Mouse (Mus musculus): ENCODE measurements around the gene Itgal.
A peak's percentile ranks its signal among the peaks of the same experiment; 100 is the strongest.
"Not testable (repeated sequence)": the region's sequence is repeated elsewhere in the genome, so short reads cannot be mapped to it uniquely, and the experiment has no call there.

Itgal gene

DNA sequence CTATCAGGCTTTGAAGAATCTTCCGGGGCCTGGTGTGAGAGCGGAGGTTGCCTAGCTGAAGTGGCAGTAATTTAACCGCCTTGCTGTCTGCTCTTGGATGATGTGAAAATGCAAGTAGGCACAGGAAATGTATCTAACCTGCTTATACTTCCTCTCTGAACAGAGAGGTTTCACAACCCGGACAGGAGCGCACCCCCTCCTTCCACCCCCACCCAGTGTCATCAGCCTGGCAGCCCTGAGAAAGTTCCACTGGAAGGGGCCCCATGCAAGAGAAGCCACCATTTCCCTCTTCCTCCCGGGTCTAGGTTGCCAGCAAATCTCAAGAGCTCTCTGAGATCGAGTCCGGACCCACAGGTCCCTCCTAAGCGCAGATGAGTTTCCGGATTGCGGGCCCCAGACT, at the start of gene Itgal:
Gene Itgal, plus strand, starts transcription at position 163 of the 400 bp plus-strand sequence.
- no peak for DNase-seq (ENCODE audit: low spot score in 2 of 2)

DNA sequence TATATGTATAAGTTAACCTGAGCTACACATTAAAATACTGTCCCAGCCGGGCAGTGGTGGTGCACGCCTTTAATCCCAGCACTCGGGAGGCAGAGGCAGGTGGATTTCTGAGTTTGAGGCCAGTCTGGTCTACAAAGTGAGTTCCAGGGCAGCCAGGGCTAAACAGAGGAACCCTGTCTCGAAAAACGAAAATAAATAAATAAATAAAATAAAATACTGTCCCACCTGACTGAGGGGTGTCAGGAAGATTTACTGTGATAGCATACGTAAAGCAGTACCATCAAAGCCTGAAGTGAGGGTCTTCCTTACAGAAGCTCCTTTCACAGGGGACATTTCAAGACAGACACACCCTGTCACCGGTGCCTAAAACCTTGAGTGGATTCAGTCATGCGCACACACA, 45.5 kb upstream of the Itgal start:
- not testable (repeated sequence) for DNase-seq (ENCODE audit: low spot score in 2 of 2)

DNA sequence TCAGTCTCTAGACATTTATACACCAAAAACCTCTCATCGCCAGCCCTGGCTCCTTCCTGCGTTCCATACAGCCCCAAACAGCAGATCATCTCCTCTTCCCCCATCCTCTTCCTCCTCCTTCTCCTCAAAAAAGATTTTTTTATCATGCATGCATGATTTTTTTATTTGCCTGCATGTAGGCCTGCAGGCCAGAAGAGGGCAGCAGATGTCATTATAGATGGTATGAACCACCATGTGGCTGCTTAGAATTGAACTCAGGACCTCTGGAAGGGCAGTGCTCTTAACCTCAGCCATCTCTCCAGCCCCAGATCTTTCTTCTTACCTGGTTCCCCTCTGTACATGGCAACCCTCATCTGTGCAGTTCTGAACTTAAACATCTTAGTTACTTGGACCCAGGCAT, 43.6 kb upstream of the Itgal start:
- DNase-seq (ENCODE audit: low spot score in 2 of 2) = no peak

DNA sequence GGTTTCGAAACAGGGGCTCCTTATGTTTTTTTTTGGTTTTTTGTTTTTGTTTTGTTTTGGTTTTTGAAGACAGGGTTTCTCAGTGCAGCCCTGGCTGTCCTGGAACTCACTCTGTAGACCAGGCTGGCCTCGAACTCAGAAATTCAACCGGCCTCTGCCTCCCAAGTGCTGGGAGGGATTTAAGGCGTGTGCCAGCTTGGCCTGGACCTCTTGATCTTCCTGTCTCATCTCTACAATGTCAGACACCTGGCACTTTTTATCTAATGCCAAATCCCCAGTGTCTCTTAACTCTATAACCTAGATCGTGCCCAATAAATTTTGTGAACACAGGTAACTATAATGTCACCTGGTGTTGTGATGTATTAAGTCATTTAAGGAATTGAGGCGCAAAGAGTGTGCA, 42.7 kb upstream of the Itgal start:
- no peak for DNase-seq (ENCODE audit: low spot score in 2 of 2)

DNA sequence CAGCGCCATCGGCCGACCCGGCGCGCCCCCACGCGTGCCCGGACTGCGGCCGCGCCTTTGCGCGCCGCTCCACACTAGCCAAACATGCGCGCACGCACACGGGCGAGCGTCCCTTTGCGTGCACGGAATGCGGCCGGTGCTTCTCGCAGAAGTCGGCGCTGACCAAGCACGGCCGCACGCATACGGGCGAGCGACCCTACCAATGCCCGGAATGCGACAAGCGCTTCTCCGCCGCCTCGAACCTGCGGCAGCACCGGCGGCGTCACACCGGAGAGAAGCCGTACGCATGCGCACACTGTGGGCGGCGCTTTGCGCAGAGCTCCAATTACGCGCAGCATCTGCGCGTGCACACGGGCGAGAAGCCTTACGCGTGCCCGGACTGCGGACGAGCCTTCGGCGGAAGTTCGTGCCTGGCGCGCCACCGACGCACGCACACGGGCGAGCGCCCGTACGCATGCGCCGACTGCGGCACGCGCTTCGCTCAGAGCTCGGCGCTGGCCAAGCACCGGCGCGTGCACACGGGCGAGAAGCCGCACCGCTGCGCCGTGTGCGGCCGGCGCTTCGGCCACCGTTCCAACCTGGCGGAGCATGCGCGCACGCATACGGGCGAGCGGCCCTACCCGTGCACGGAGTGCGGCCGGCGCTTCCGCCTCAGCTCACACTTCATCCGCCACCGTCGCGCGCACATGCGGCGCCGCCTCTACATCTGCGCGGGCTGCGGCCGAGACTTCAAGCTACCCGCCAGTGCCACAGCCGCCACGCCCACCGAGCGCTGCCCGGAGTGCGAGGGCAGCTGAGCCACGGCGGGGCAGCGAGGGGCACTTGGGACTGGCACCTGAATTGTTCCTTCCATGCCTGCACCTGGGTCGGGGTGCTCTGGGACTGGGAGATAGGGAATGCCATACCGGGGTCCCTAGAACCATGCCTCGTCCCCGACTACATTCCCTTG, 42.0 kb upstream of the Itgal start:
- peak; percentile 82 to 96 for DNase-seq (ENCODE audit: low spot score in 2 of 2)

DNA sequence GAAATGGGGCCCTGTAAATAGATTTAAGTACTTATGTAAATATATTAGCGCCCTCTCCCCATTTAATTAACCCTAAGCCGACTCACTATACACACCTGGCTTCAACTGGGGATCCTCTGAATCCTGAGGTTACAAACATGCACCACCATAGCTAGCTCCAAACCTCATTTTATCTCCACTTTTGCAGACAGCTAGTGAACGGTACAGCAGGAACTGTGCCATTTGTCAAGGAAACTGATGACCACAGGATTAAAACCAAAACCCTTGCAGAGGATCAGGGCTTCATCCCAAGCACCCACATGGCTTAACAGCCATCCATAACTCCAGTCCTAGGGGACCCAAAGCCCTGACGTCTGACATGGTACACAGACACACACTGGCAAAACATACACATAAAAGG, 41.1 kb upstream of the Itgal start:
- DNase-seq (ENCODE audit: low spot score in 2 of 2) = no peak

DNA sequence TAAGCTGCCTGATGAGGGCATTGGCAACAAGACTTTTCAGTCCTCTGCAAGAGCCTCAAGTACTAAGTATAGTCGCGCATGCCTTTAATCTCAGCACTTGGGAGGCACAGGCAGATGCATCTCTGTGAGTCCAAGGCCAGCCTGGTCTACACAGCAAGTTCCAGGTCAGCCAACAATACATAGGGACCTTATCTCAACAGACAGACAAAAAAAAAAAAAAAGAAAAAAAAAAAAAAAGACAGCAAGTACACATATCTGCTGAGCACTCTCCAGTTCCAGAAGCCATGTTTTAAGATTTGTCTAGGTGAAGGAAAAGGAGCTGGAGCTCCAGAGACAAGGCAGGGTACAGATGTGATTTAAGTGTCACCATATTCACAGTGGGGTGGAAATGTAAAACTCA, 40.1 kb upstream of the Itgal start:
- DNase-seq (ENCODE audit: low spot score in 2 of 2) = no peak

DNA sequence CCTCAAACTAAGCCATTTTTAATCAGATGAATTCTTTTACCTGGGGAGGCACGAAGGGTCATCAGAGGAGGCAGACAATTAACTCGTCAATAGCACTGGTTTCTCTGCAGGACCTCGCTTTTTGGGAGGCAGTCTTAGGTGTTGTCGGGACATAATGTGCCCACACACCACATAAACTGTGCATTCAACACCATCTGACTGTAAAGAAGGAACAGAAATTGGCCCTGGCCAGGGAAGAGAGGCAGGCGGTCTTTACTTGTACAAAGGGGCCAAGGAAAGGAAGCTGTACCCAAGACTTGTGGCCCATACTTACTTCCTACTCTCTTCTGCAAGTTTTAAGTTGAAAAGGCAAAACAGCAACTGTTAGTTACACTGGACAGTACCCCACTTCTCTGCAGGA, 39.5 kb upstream of the Itgal start:
- no peak for DNase-seq (ENCODE audit: low spot score in 2 of 2)

DNA sequence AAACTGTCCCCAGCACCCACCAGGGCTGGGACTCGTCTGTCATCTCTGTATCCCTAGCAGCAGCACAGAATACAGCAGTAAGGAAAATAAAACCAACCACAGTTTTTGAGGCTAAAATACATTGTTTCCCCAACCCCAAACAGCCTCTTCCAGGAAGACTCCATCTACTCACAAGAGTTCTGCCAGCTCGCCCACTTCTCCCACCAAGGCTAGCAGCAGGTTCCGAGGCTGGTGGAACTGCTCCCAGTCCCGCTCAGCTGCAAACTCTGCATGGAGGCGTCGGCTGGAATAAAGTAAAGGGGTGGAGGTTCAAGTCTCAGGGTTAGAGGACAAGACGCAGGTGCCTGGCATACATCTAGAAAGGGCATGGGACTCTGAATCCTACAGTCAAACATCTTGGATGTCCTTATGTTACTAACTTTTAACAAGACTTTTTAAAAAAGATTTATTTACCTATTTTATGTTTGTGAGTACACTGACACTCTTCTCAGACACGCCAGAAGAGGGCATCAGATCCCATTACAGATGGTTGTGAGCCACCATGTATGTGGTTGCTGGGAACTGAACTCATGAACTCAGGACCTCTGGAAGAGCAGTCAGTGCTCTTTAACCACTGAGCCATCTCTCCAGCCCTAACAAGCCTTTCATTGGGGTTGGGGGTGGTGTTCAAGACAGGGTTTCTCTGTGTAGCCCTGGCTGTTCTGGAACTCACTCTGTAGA, 36.7 kb upstream of the Itgal start:
- no peak for DNase-seq (ENCODE audit: low spot score in 2 of 2)

DNA sequence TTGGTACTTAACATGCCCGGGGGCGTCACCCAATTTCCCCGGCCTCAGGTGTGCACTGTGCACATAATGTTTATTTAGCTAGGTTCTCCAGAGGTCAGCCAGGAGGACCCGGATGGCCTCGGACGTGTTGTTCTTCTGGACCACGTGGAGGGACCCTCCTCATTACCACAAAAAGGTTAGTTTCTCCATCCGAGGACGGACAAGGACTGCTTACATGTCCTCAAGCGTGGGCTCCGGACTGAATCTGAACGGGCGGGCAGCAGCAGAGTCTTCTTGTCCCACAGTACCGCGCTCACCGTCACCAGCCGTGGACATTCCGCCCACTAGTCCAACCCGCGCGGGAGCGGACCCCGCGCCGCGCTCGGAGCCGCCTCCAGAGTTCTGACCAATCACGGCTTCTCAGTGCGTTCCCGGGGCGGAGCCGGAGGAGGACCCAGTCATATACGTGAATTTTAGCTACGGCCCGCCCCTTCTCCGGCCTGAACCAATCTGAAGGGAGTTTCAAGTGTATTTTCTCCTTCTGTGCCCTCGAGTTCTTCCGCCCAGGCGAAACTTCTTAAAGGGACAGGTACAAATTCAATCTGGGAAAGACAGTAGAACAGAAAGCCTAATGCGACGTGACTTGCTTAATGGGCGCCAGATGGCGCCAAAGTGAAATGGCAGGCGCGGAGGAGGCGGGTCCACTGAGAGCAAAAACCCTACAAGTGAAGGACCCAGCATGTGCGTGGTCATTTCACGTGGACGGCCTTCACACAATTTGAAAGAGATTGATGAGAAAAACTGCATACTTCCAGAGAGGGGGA, 35.5 kb upstream of the Itgal start, which contains the start of gene Dctpp1:
Gene Dctpp1, minus strand, starts transcription at position 401 of the 803 bp plus-strand sequence.
- DNase-seq (ENCODE audit: low spot score in 2 of 2) = peak; percentile 87 to 95

DNA sequence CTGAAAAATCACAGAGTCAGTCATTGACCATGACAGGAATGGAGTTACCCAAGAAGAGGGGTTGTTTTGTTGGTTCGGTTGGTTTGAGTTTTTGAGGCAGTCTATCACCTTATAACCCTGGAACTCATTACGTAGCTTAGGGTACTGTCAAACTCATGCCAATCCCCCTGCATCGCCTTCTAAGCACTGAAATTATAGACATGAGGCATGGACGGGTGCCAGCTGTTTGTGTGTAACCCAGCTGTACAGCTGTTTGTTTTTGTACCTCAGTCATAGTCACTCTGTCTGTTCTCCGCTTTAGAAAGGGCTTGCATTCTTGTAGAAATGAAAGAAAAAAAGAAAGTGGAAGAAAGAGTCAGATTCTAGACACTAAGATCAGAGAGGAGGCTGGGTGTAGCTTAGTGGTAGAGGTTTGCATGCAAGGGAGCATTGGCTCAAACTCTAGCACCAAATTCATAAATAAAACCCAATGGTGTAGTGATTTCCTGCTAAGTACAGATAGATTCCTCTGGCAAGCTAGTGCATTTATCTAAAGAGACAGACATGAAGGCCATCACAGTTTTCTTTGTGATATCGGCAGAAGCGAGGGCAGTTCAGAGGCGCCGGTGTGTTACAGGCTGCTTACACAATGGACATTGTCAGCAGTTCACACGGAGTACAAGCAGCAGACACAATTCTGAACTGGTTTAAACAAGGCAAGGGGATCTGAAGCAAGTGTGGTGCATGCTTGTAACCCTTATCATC, 33.7 kb upstream of the Itgal start:
- no peak for DNase-seq (ENCODE audit: low spot score in 2 of 2)

DNA sequence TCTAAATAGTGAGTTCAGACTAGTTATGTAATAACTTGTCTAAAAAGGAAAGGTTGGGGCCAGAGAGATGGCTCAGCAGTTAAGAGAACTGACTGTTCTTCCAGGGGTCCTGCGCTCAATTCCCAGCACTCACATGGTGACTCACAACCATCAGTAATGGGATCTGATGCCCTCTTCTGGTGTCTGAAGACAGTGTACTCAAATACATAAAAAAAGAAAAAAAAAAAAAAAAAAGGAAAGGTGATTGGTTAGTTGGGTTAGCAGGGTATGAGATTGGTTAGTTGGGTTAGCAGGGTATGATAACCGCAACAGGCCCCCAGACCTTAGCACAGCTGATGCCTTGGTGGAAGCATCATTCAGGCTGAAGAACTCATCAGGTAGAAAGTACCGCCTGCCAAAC, 32.5 kb upstream of the Itgal start:
- no peak for DNase-seq (ENCODE audit: low spot score in 2 of 2)

DNA sequence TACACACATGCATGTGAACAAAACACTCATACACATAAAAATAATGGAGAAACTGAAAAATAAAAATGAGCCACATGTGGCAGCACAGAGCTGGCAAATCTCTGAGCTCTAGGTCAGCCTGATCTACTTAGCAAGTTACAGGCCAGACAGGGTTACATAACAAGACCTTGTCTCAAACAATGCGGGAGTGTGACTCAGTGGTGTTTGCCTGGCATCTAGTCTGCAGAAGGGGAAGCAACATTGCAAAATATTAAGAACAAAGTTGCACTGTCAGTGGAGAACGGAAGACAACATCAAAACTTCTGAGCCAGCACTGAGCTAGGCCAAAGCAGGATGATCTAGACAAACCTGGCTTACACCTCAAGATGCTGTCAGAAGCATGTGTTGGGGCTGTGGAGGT, 25.8 kb upstream of the Itgal start:
- no peak for DNase-seq (ENCODE audit: low spot score in 2 of 2)

DNA sequence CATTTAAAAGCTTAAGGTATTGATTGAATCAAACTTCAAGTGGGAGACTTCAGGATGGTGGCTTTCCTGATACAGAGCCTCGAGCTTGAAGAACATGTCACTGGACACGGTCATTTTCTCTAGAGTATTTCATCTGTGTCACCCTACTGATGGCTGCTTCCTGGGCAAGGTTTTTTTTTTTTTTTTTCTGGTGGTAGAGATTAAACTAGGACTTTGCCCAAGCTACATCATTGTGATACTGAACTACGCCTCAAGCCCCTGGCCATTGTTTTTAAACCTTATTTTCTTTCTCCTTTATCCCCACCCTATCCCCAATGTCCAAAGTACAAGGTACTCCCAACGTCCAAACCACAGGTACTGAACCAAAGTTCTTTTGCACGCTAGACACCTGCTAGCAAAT, 25.4 kb upstream of the Itgal start:
- no peak for DNase-seq (ENCODE audit: low spot score in 2 of 2)

DNA sequence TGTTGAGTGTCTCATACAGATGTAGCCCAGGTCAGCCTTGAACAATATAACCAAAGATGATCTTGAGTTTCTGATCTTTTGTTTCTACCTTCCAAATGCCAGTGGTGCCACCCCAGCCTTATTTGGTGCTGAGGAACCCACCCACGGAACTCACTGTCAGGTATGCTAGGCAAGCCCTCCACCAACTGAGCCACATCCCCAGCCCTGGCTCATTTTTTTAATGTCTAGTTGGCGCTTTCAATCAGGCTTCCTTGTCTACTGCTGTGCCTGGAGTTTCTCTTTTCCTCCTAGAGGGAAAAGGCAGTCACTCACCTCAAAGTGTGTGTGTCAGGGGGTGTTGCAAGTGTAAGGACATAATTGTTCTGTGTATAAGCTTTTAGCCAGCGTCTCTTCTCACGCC, 25.0 kb upstream of the Itgal start:
- no peak for DNase-seq (ENCODE audit: low spot score in 2 of 2)

DNA sequence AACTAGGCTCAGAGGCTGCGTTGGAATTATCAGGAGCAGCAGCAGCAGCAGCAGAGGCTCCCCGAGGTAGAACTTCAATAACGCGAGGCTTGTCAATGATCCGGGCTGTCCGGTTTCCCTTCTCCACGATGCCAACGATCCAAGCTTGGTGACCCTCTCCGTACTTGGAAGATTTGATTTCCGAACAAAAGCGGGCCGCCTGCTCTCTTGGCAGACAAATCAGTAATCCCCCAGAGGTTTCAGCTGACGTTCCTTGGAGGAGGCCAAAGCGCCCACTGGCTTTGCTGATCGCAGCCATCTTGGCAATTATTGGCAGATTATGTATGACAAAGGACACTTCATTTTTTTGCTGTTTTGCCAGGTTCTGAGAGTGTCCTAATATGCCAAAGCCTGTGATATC, 23.5 kb upstream of the Itgal start:
- no peak for DNase-seq (ENCODE audit: low spot score in 2 of 2)

DNA sequence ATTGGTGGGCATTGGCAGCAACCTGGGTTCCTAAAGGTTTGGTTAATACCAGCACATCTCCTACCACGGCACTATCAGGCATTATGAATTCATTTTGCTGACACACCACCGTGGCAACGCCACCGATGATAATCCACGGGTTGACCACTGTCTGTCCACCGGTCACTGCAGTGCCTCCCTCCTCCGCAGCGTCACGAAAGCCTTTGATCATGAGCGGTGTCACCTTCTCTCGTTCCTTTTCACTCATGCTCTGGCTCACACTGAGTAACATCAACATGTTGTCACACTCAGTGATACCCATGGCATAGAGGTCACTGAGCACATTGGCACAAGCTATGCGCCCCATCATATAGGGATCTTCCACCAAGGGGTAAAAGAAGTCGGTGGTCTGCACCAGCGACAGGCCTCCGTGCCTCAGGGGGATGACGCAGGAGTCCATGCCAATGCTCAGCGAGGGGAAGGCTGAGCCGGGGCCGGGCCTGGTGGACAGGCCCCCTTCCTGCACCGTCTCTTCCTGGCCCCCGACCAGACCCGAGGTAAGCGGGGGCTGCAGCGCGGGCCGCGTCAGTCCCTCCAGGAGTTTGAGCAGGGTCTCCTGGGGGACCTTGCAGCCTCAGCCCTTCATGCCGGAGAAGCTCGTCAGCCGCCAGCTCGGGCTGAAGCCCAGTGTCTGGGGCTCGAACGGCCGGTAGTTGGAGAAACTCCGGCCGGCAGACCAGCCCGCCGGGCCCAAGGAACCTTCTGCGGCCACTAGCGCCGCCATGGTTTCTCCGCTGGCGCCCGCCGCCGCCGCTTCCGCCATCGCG, 22.7 kb upstream of the Itgal start:
- peak in 1 of 2 experiments; percentile 51 for DNase-seq (ENCODE audit: low spot score in 2 of 2)

DNA sequence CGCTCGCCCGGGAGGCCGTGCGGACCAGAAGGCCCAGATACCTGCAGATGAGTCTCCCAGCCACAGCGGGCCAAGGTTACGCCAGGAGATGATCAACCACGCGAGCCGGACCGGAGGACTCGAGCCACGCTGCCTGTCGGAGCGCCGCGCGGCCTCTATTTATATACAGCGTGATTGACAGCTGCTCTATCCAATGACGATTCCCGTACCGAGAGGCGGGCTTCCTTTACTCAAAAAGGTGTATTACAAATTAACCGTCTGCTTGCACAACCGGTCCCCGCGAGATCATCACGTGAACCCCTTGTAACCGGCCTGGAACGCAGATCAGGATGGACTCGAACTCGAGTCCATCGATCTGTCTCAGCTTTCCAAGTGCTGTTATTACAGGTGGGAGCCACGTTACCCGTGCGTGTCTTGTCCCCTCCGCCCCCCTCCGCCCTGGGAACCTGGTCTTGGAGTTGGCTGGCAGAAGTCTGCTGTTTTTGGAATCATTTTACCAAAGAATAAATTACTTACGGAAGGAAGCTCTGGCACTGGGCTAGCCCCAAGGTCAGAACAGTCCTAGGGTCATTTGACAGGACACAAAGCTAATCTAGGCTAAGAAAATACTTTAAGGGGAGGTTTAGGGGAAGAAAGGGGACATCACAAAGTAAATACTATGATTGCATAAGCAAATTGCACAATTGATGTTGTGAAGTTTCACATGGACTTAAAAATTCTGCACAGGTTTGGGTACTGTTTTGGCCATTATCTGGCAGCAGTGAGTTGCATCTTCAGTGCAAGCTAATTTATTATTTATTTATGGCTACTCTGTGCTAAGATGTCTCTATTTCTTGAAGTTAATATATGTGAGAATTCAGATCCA, 21.9 kb upstream of the Itgal start, which contains the start of gene Sephs2:
Gene Sephs2, minus strand, starts transcription at position 131 of the 865 bp plus-strand sequence.
- peak; percentile 88 to 96 for DNase-seq (ENCODE audit: low spot score in 2 of 2)

DNA sequence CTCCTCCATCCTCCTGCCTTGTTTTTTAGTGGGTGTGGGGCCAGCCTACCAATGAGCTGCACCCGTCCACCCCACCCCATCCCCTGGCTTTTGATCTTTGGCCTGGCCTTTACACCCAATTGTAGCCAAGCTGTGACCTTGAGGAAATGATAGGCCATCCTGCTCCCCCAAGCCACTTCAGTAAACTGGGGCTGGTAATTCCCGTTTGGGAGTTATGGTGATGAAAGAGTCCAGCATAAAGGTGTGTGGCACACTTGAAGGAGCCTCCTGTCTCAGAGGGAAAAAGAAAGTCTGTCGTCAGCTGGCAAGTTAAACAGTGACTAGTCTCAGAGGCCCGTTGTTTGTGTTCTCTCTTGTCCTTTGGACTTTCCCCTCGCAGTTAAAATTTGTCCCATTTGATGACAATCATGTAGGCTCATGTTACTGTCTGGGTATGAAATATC, 19.5 kb upstream of the Itgal start:
- no peak for DNase-seq (ENCODE audit: low spot score in 2 of 2)
